Mouse (Mus musculus): ENCODE data around the gene Lfng.

Gene Lfng

DNA sequence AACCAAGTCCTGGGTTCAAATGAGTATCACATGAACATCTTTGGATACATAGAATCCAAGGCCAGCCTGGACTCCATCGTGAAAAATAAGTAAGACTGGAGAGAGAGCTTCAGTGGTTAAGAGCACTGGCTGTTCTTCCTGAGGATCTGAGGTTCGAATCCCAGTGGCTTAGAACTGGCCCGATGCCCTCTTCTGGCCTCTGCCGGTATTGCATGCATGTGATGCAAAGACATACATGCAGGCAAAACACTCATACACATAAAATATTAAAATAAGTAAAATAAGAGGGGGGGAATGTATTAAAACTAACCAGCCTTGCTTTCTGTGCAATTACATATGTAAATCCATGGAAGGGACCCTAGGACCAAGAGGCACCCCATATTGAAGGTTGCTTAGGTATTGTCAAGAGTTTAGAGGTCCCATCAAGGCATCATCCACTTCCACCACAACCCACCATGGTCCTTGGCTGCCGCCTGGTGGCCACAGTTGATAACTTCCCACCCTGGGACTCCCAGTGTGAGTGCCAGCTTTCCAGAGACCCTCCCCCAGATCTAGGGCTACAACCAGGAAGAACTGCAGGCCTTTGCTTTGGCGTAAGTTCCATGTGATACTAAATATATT, 12.1 kb downstream of the Lfng start:
- DNase-seq, result peak; percentile 88

DNA sequence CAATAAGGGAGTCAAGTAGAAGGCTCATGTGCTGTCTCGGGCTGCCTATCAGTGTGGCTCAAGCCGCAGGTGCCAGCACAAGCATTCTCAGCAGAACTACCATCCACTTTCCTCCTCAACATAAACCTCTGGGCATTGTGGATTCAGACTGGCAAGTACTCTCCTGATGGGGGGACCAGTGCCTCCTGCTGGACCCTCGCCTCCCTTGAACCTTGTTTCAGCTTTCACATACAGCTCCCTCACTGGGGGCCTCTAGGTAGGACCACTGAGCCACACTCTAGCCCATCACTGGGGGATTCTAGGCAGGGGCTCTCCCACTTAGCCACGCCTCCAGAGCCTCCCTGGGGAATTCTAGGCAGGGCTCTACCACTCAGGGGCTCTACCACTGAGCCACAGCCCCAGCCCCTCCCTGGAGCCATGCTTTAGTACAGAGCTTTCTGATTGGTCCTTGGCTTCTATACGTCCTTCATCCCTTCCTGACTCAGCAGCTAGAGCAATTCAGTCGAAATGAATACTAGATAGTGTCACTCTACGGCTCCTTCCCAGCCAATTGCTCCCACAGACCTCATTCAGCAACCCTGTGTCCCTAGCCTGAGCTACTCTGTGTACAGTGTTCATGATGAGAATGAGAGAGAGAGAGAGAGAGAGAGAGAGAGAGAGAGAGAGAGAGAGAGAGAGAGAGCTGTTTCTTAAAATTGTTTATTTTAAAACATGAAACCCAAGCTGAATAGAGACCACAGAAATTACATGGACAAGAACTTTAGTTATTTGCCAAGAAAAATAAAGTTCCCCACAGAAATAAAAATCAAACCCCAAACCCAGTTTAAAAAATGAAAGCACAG, 13.0 kb downstream of the Lfng start:
- no peak for DNase-seq

DNA sequence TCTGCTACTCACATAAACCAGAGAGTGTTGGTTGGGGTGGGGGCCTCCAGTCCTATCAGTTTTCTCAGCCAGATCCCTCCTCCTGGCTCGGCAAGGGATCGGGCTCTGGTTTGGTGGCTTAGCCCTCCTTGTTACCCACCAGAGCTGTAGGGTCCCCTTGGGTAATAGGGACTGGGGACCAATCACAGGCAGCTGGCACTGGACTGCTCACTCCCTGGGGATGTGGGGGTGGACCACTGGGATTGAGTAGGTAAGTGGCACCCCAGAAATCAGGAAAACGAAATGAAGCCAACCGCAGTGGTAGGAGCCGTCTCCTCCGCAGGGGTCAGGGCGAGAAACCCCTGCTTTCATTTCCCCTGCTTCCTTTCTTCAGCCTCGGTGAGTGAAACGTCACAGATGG, 14.0 kb downstream of the Lfng start:
- DNase-seq, result no peak

DNA sequence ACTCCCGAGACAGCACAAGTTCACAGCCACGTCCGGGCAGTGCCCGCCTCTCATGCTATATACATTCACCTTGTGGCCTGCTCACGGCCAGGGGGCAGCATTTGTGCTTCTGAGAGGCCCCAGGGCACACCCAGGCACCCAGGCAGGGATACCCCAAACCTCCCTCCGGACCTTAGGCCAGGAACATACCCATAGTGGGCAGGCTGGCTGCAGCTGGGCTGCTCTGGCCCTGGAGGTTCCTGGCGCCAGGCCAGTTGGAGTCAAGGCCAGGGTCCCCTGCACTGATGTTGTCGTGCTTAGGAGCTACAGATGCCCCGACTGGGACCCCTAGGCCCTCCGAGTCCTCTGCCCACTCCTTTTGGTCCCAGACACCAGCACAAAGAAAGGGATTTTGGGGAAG, 14.4 kb downstream of the Lfng start:
- DNase-seq, result no peak

DNA sequence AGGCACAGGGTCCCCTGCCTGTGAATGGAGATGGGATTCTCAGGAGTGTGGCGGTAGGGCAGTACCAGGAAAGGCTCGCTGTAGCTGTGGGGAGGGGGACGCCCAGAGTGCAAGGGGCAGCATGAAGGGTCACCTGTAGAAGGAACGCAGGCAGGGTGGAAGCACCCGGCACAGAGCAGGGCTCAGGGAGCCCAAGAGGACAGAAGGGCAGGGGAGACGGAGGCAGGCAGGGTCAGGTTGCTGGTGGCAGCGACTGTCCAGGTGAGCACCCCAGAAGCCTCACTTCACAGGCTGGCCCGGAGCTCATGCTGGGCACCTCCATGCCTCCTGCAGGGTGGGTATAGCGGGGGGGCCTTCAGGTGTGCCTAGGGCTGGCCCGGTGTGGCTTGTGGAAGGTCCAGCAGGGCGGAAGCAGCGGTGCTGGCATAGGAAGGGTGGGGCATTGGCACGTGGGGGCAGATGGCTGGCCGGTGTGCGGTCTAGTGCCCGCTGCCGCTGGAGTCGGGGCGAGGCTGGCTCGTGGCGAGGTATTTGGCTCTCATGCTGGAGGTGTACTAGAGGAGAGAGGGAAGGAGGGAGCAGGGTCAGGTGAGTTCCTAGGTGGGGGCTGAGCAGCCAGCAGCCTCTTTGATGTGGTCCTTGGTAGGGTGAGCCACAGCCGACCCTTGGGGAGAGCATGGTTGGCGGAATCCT, 16.0 kb downstream of the Lfng start:
- no peak for DNase-seq

DNA sequence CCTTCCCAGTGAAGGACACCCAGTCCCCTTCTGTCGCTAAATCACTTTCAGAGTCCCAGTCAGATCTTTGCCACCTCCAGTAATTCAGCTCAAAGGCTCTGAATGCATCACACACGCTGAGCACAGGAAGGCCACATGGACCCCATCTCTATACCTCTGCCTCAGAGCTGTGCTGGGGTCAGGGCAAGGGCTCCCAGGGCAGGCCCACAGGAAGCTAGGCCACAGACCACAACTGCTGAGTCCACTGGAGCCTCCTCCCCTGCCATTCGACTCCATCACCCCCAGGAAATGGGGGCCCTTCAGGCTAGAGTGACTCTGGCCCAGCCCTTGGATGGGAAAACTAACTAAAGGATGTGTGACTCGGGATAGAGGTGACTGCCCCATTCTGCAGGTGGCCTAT, 16.7 kb downstream of the Lfng start:
- DNase-seq, result no peak

DNA sequence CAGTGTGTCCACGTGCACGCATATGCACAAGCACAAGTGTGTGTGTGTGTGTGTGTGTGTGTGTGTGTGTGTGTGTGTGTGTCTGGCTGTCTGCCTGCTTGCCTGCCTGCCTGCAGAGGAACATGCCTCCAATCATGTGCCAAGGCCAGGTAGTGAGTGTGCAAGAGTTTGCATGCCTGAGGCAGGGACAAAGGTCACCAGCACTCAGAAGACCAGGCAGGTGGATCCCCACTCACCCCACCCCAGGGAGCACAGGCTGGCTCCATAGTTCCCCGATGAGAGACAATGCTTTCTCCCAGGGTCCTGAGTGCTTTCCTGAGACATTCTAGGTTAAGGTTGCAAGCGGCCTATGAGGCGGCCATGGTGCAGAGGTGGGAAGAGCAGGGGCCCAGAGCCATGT, 17.1 kb downstream of the Lfng start:
- no peak for DNase-seq

DNA sequence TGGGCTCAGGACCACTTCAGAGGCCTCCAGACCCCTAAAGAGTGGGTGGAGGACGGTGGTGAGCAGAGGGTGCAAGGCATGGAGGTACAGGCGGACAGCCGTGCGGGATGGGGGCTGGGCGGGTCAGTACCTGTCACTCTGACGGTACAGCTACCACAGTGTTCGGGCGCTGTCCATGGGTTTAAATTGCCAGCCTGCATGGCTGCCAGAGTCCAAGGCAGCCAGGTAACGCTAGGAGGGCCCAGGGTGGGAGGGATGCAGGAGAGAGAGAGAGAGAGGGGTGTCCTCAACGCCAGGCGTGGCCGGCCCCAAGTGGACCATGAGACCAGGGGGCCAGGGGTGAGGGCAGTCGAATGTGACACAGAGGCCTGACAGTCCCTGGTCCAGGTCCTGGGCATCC, 17.8 kb downstream of the Lfng start:
- no peak for DNase-seq

DNA sequence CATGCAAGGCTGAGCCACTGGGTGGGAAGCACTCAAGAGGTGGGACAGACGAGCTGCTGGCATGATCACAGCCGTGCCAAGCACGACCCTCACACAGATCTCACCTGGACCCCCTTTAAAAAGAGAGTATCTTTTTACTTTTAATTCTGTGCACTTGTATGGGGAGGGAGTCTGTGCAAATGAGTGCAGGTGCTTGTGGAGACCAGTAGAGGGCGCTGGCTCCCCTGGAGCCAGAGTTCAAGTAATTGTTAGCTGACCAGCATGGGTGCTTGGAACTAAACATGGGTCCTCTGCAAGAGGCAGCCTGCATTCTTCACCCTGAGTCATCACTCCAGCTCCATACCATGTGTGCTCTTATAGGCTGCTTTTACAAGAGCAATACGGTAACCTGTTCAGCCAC, 20.5 kb downstream of the Lfng start:
- no peak for DNase-seq

DNA sequence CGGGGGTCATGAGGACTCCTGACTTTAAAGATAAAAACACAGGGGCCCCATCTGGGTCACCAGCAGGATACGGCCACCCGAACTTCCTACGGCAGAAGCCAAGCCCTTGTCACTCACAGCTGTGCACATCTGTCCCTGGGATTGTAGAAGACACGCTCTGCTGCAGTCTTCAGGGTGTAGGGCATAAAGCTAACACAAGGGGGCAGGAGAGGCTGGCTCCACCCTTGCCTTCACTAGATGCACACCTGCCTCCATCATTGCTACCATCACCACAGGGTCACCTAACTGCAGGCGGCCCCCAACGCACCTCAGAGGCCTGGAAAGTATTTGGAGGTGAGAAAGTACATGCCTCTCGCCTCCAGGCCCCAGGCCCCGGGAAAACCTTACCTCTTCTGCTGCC, 21.9 kb downstream of the Lfng start:
- DNase-seq, result no peak

DNA sequence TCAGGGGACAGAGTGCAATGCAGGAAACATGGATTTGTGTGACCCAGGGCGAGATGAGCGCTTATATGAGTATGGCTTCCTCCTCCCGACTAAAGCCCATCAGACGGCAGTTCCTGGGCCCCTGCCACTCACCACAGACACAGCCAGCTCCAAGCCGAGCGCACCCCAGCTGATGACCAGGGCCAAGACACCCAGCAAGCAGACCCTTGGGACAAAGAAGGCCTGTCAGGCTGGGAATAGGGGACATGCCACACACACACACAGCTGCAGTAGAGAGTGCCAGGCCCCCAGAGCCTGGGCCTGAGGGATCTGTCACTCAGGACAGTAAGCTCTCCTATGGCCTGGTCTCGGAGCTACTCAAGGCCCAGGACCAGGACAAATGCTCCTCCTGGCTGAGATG, 26.3 kb downstream of the Lfng start:
- no peak for DNase-seq

DNA sequence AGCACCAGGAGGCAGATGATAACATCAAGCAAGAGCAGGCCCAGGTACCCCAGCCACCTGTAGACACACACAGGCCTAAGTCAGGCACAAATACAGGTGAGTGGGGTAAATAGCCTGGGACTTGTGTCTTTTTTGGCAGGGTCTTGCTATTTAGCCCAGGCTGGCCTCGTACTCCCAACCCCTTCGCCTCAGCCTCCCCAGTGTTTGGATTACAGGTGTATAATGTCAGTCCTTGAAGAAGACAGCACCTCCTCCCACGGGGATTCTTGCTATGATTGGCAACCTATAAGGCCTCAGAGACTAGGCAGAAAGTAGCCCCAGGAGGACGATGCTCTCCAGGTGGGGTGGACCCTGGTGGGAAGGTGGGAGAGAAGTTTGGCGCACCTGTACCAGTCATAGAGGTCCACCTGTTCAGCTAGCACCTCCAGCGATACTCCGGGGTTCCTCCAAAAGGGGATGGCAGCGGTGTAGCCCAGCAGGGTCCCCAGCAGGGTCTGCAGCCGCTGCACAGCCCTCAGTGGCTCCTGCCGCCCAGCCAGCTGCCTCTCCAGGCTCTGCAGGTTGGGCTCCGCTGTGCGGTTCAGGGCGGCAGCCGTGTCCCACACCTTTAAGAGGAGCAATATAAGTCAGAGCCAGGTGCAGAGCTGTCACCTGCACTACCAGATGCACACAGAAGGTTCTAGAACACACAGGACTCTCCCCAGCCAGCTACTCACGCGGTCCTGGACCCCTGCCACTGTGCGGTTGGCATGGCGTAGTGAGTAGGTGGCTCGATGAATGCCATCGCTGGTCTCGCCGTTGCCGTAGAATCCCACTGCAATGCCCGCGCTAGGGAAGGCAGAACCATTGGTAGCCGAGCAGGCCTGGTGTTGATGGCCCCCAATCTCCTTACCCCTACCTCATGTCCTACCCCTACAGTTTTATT, 27.9 kb downstream of the Lfng start:
- no peak for DNase-seq

DNA sequence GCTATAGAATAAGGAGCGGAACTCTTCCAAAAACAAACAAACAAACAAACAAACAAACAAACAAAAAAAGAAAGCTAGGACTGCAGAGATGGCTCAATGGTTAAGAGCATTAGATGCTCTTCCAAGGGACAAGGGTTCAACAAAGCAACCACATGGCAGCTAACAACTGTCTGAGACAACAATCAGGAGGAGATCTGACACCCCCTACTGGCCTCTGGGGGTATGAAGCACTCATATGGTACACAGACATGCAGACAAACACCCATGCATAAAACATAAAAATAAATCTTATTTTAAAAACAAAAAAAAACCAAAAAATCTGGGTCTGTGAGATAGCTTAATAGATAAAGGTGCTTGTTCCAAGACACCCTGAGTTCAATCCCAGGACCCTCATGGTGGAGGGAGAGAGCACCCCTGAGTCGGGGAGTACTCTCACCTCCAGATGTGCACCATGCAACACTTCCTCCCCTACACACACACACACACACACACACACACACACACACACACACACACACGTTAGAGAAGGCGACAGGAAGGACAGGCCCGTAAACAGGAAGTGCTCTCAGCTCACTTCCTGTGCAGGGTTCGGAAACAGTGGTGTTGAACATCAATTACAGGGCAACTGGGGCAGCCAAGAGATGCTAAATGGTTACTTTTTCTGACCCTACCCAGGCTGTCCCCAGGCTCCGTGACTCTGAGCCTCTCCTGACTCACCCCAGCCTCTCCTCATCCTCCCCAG, 29.4 kb downstream of the Lfng start:
- DNase-seq, result no peak

DNA sequence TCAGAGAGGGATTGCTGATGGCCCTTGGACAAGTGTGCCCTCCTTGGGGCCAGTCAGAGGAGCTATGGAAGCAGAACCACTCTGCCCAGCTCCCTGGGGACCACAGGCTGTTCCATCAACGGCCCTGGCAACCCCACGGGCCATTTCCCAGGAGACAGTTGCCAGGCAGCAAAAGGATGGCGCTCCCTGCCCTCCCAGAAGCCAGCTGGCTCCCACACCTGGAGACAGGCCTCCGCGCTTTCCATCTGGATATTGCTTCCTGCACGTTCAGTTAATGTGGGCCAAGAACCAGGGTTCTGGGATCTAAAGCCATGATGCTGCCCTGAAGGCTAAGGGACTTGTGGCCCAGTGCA, 29.9 kb downstream of the Lfng start:
- DNase-seq, result no peak

DNA sequence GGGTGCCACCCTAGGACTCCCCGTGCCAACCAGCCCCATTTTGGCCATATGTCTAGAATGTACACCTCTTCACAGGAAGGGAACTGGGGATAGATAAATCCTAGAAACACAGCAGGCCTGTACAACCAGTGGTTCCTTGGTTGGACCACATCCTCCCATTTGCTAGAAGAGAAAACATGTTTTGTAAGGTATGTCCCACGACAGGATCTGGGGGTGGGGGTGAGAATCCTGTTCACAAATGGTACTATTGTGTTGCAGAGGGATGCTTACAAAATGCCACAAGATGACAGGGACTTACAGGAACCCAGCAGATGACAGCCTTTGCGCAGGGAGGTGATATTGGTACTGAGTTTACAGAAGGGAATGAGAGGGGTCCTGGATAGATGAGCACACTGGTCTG, 30.9 kb downstream of the Lfng start:
- DNase-seq, result no peak

DNA sequence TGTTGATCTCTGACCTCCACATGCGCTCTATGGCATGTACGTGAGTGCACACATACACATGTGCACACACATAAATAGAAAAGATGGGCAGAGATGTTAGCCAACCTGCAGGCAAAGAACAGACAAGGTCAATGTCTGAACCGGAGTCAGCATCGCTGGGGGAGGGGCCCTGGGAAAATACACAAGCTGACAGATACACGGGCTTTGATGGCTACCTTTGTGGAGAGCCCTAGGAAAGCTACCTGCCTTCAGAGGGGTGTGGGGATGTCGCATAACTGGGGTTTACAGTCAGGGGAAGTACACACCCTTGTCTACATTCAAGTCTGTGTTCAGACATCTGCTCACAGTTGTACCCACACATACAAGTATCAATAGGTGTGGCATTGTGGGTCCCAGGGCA, 31.4 kb downstream of the Lfng start:
- DNase-seq, result no peak

DNA sequence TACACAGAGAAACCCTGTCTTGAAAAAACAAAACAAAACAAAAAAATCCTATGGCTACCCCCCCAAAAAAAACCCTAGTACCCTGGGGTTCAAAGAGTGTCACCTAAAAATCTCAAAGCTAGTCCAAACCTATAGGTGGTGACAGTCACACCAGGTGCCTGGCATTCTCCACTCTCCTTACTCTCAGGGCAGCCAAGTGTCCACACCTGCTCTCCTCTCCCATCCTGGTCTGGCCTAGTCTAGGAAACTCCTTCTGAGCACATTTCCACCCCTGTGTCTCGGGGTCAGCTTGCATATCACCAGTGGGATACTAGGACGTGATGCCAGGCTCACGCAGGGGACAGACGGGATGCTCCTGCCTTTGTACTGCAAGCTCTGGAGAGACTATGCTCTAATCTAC, 32.2 kb downstream of the Lfng start:
- DNase-seq, result no peak

DNA sequence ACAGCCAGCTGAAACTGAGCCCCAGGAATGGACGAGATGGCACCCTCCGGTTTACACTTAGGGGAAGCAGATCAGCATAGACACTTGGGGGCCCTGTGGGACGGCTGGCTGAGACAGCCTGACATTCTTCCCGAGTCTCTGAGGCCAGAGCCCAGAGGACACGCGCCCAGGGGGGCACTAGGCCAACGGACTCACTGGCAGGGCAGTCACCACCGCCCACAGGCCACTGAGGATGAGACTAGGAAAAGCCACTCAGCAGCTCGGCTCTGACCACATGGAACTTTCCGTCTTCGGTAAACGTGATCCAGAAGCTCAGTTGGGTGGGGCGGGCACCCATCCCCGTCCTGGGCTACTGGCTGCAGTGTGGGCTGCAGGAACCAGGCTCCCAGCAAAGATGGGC, 32.8 kb downstream of the Lfng start:
- DNase-seq, result peak; percentile 50

DNA sequence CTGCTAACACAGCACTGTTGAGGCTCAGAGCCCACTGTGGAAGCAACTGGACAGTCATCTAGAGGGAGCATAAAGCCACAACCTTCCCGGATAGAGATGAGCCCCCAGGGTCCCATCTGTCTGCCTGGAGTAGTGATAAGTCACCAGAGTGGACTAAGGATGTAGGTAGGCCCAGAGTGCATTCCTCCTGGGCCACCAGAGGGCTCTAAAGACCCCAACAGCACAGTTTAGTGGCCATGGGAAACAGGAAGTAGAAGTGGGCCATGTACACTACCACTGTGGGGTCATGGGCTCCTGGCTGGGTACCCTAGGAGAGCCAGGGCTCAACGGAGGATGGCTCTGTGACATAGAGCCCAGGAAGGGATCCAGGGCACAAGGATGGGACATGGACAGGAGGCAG, 33.7 kb downstream of the Lfng start:
- DNase-seq, result no peak

DNA sequence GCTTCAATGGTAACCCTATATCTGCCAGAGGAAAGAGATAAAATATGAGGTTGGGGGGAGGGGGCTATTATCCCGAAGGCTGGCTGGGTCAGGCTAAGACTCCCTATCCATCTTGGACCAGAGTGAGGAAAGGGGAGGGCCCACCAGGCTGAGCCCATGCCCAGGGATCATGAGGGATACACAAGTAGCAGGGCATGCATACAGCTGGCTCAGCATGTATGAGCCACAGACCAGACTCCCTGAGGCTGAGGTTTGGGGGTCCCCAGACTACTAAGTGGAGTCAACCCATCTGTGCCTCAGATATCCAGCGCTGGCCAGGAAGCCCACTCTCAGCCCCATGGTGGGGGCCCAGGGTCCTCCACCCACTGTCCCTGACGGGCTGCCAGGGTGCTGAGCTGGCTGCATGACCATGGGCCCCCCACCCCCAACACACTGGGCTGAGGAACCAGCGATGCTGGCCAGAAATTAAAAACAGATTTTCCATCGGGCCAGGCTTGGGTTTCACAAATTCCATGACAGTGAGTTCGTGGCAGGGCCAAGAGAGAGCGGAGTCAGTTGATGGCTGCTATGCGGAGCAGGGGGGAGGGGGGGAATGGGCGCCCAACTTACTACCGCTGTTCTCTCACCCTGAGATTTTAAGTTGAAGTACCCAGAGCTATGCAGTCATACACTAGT, 34.3 kb downstream of the Lfng start:
- DNase-seq, result peak; percentile 36

DNA sequence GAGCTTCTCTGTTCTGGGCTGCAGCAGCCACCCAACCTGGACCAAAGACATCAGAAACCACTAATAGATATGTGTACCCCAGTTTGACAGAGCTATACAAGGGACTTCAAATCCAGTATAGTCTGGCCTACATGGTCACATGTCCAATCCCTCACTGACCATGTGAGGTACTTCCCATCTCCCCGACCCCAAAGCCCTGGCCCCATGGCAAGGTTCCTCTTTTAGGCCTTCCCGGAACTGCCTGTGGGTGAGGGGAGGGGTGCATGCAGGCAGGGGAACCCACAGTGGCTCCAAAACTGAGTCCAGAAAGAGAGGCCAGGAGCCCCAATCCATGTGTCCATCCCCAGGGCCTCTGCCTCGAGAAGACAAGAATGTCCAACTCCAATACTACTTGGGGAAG, 35.0 kb downstream of the Lfng start:
- peak; percentile 37 for DNase-seq

DNA sequence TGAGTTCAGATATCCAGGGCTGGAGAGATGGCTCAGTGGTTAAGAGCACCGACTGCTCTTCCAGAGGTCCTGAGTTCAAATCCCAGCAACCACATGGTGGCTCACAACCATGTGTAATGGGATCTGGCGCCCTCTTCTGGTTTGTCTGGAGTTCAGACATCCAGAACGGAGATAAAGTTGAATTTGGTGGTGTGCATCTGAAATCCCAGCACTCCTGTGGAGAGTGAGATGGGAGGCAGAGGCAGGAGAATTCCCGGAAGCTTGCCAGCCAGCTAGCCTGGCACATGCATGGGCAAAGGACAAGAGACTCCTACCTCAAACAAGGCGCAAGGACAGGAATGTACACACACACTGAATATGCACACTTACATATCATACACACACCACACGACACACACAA, 37.1 kb downstream of the Lfng start:
- DNase-seq, result peak; percentile 47
